Mouse (Mus musculus): ENCODE measurements around the gene Dennd1a. TPM values are rescaled to one million over a fixed set of nuclear protein-coding genes. Genes with fewer than 3 reads are reported as not detected.

Gene Dennd1a
- polyA plus RNA-seq, 1 experiment from 2014 or later, result 10.9 TPM

GRCm38 (mm10) chr2:37908296-37908695 is 378.9 kb downstream of the Dennd1a start:
- Histone ChIP-seq H3K9me3 (ENCODE audit: control insufficient read depth, low read length) (no peaks in the 10 kb centered on the region), H3K4me3 (ENCODE audit: low read depth, low read length) (no peak overlapping the region), H3K4me2 (ENCODE audit: low read depth, low read length) (no peak overlapping the region), H3K27ac (replicated peaks; ENCODE audit: low read depth, low read length) (no peak overlapping the region), H3K4me1 (ENCODE audit: control insufficient read depth, insufficient read depth, low read length) (no peaks in the 10 kb centered on the region; the same call in 1 of the 2 replicates), H3K9ac (ENCODE audit: low read depth, low read length) (no peak overlapping the region), H3K36me3 (ENCODE audit: control insufficient read depth, insufficient read depth, low read length) (no peaks in the 10 kb centered on the region), H3K27me3 (replicated peaks; ENCODE audit: control insufficient read depth, insufficient read depth, low read length) (no peaks in the 10 kb centered on the region)
- ATAC-seq (ENCODE audit: low read depth), result no peak
- WGBS, result 90% methylated on average over 3 of the region's 3 CpGs
- DNase-seq (ENCODE audit: low spot score), result no peak

GRCm38 (mm10) chr2:37906261-37906660 is 380.9 kb downstream of the Dennd1a start:
- Histone ChIP-seq H3K36me3 (ENCODE audit: control insufficient read depth, insufficient read depth, low read length) (no peaks in the 10 kb centered on the region), H3K9me3 (ENCODE audit: control insufficient read depth, low read length) (no peaks in the 10 kb centered on the region), H3K4me1 (ENCODE audit: control insufficient read depth, insufficient read depth, low read length) (no peaks in the 10 kb centered on the region; the same call in 1 of the 2 replicates), H3K27ac (replicated peaks; ENCODE audit: low read depth, low read length) (no peak overlapping the region), H3K4me2 (ENCODE audit: low read depth, low read length) (no peak overlapping the region), H3K27me3 (replicated peaks; ENCODE audit: control insufficient read depth, insufficient read depth, low read length) (no peaks in the 10 kb centered on the region), H3K9ac (ENCODE audit: low read depth, low read length) (no peak overlapping the region), H3K4me3 (ENCODE audit: low read depth, low read length) (no peak overlapping the region)
- ATAC-seq (ENCODE audit: low read depth) (no peak), DNase-seq (ENCODE audit: low spot score) (no peak)
- WGBS, result 78% methylated on average over 2 of the region's 2 CpGs

GRCm38 (mm10) chr2:37903286-37903685 is 383.9 kb downstream of the Dennd1a start:
- Histone ChIP-seq H3K4me1 (ENCODE audit: control insufficient read depth, insufficient read depth, low read length) (no peaks in the 10 kb centered on the region), H3K36me3 (ENCODE audit: control insufficient read depth, insufficient read depth, low read length) (no peaks in the 10 kb centered on the region), H3K9ac (ENCODE audit: low read depth, low read length) (no peak overlapping the region), H3K9me3 (ENCODE audit: control insufficient read depth, low read length) (no peaks in the 10 kb centered on the region), H3K4me3 (ENCODE audit: low read depth, low read length) (no peak overlapping the region), H3K27ac (replicated peaks; ENCODE audit: low read depth, low read length) (no peak overlapping the region), H3K4me2 (ENCODE audit: low read depth, low read length) (no peak overlapping the region), H3K27me3 (replicated peaks; ENCODE audit: control insufficient read depth, insufficient read depth, low read length) (no peaks in the 10 kb centered on the region)
- DNase-seq (ENCODE audit: low spot score) (no peak), ATAC-seq (ENCODE audit: low read depth) (no peak)
- 72% methylated on average over 8 of the region's 8 CpGs for WGBS

- Histone ChIP-seq H3K36me3 (ENCODE audit: control insufficient read depth, insufficient read depth, low read length) (no peaks in the 10 kb centered on the region), H3K27ac (replicated peaks; ENCODE audit: low read depth, low read length) (no peak overlapping the region), H3K4me2 (ENCODE audit: low read depth, low read length) (no peak overlapping the region), H3K27me3 (replicated peaks; ENCODE audit: control insufficient read depth, insufficient read depth, low read length) (no peaks in the 10 kb centered on the region), H3K9me3 (ENCODE audit: control insufficient read depth, low read length) (no peaks in the 10 kb centered on the region), H3K4me1 (ENCODE audit: control insufficient read depth, insufficient read depth, low read length) (no peaks in the 10 kb centered on the region; the same call in 1 of the 2 replicates), H3K9ac (ENCODE audit: low read depth, low read length) (no peak overlapping the region), H3K4me3 (ENCODE audit: low read depth, low read length) (no peak overlapping the region)
- 74% methylated on average over 3 of the region's 3 CpGs for WGBS
- DNase-seq (ENCODE audit: low spot score), result no peak
- no peak for ATAC-seq (ENCODE audit: low read depth)
Observed at GRCm38 (mm10) chr2:37883214-37883613, 404.0 kb downstream of the Dennd1a start.

- Histone ChIP-seq H3K4me3 (ENCODE audit: low read depth, low read length) (no peak overlapping the region), H3K27me3 (replicated peaks; ENCODE audit: control insufficient read depth, insufficient read depth, low read length) (no peaks in the 10 kb centered on the region), H3K4me1 (ENCODE audit: control insufficient read depth, insufficient read depth, low read length) (no peaks in the 10 kb centered on the region; the same call in 1 of the 2 replicates), H3K9me3 (ENCODE audit: control insufficient read depth, low read length) (no peaks in the 10 kb centered on the region), H3K27ac (replicated peaks; ENCODE audit: low read depth, low read length) (no peak overlapping the region), H3K36me3 (ENCODE audit: control insufficient read depth, insufficient read depth, low read length) (no peaks in the 10 kb centered on the region), H3K9ac (ENCODE audit: low read depth, low read length) (no peak overlapping the region), H3K4me2 (ENCODE audit: low read depth, low read length) (no peak overlapping the region)
- ATAC-seq (ENCODE audit: low read depth) (no peak), DNase-seq (ENCODE audit: low spot score) (no peak)
- 61% methylated on average over 5 of the region's 5 CpGs for WGBS
Observed at GRCm38 (mm10) chr2:37881262-37881913, 405.8 kb downstream of the Dennd1a start.

- peak; percentile 89 for ATAC-seq (ENCODE audit: low read depth)
- H3K4me3 ChIP-seq (ENCODE audit: low read depth, low read length), result no peak overlapping the region
Observed at GRCm38 (mm10) chr2:37879697-37880096, 407.5 kb downstream of the Dennd1a start.

GRCm38 (mm10) chr2:37872791-37873190 is 414.4 kb downstream of the Dennd1a start:
- 67% methylated on average over 4 of the region's 4 CpGs for WGBS
- H3K4me1 ChIP-seq (ENCODE audit: control insufficient read depth, insufficient read depth, low read length), result peaks cover 5% of the 10 kb centered on the region; the same call in 1 of the 2 replicates
- no peak overlapping the region for H3K4me2 ChIP-seq (ENCODE audit: low read depth, low read length)
- no peak for DNase-seq (ENCODE audit: low spot score)
- ATAC-seq (ENCODE audit: low read depth), result peak; percentile 51; the same call in 1 of the 2 replicates
- H3K9me3 ChIP-seq (ENCODE audit: control insufficient read depth, low read length), result no peaks in the 10 kb centered on the region
- H3K4me3 ChIP-seq (ENCODE audit: low read depth, low read length), result no peak overlapping the region
- no peak overlapping the region for H3K27ac ChIP-seq (replicated peaks; ENCODE audit: low read depth, low read length)
- H3K27me3 ChIP-seq (replicated peaks; ENCODE audit: control insufficient read depth, insufficient read depth, low read length), result no peaks in the 10 kb centered on the region
- no peaks in the 10 kb centered on the region for H3K36me3 ChIP-seq (ENCODE audit: control insufficient read depth, insufficient read depth, low read length)
- H3K9ac ChIP-seq (ENCODE audit: low read depth, low read length), result no peak overlapping the region

More at GRCm38 (mm10) chr2:37879697-37880096, 407.5 kb downstream of the Dennd1a start:
- Histone ChIP-seq H3K9ac (ENCODE audit: low read depth, low read length) (no peak overlapping the region), H3K4me2 (ENCODE audit: low read depth, low read length) (no peak overlapping the region), H3K9me3 (ENCODE audit: control insufficient read depth, low read length) (no peaks in the 10 kb centered on the region), H3K27me3 (replicated peaks; ENCODE audit: control insufficient read depth, insufficient read depth, low read length) (no peaks in the 10 kb centered on the region), H3K27ac (replicated peaks; ENCODE audit: low read depth, low read length) (no peak overlapping the region), H3K4me1 (ENCODE audit: control insufficient read depth, insufficient read depth, low read length) (no peaks in the 10 kb centered on the region; the same call in 1 of the 2 replicates), H3K36me3 (ENCODE audit: control insufficient read depth, insufficient read depth, low read length) (no peaks in the 10 kb centered on the region)
- peak; percentile 59 for DNase-seq (ENCODE audit: low spot score)
- 37% methylated on average over 4 of the region's 4 CpGs for WGBS

GRCm38 (mm10) chr2:37869628-37870027 is 417.6 kb downstream of the Dennd1a start:
- no peaks in the 10 kb centered on the region for H3K36me3 ChIP-seq (ENCODE audit: control insufficient read depth, insufficient read depth, low read length)
- DNase-seq (ENCODE audit: low spot score), result peak; percentile 48
- peak; percentile 76 for ATAC-seq (ENCODE audit: low read depth)
- no peak overlapping the region for H3K4me2 ChIP-seq (ENCODE audit: low read depth, low read length)
- H3K4me3 ChIP-seq (ENCODE audit: low read depth, low read length), result no peak overlapping the region
- no peaks in the 10 kb centered on the region for H3K9me3 ChIP-seq (ENCODE audit: control insufficient read depth, low read length)
- no peak overlapping the region for H3K27ac ChIP-seq (replicated peaks; ENCODE audit: low read depth, low read length)
- 23% methylated on average over 6 of the region's 6 CpGs for WGBS
- H3K27me3 ChIP-seq (replicated peaks; ENCODE audit: control insufficient read depth, insufficient read depth, low read length), result no peaks in the 10 kb centered on the region
- H3K9ac ChIP-seq (ENCODE audit: low read depth, low read length), result no peak overlapping the region
- H3K4me1 ChIP-seq (ENCODE audit: control insufficient read depth, insufficient read depth, low read length), result peaks cover 5% of the 10 kb centered on the region; the same call in 1 of the 2 replicates

- Histone ChIP-seq H3K9ac (ENCODE audit: low read depth, low read length) (no peak overlapping the region), H3K36me3 (ENCODE audit: control insufficient read depth, insufficient read depth, low read length) (no peaks in the 10 kb centered on the region), H3K4me2 (ENCODE audit: low read depth, low read length) (no peak overlapping the region), H3K4me1 (ENCODE audit: control insufficient read depth, insufficient read depth, low read length) (peaks cover 5% of the 10 kb centered on the region; the same call in 1 of the 2 replicates), H3K27me3 (replicated peaks; ENCODE audit: control insufficient read depth, insufficient read depth, low read length) (no peaks in the 10 kb centered on the region), H3K27ac (replicated peaks; ENCODE audit: low read depth, low read length) (no peak overlapping the region), H3K4me3 (ENCODE audit: low read depth, low read length) (no peak overlapping the region), H3K9me3 (ENCODE audit: control insufficient read depth, low read length) (no peaks in the 10 kb centered on the region)
- DNase-seq (ENCODE audit: low spot score) (no peak), ATAC-seq (ENCODE audit: low read depth) (no peak)
- WGBS, result 74% methylated on average over 5 of the region's 5 CpGs
Observed at GRCm38 (mm10) chr2:37867387-37867786, 419.8 kb downstream of the Dennd1a start.
